Mouse (Mus musculus) neural tube, embryonic 10.5 days (tissue): ENCODE measurements around the gene Lonp2.

Source experiments
- DNase-seq: peaks from one replicate; pipeline ENCODE4 v3.0.0-alpha.2; 2017; ENCODE audit warnings: low spot score; ENCODE audit errors: extremely low spot score

Gene Lonp2

GRCm38 (mm10) chr8:86623911-86624731, at the start of gene Lonp2:
Gene Lonp2 (plus strand): TSS chr8:86624043.
- DNase-seq = peak; percentile 98

- no peak for DNase-seq
Observed at GRCm38 (mm10) chr8:86577547-86577946, 46.3 kb upstream of the Lonp2 start.

GRCm38 (mm10) chr8:86578076-86578475, 45.8 kb upstream of the Lonp2 start:
- no peak for DNase-seq

- no peak for DNase-seq
Observed at GRCm38 (mm10) chr8:86578693-86579092, 45.1 kb upstream of the Lonp2 start.

GRCm38 (mm10) chr8:86580458-86580857, 43.4 kb upstream of the Lonp2 start, which contains the start of gene Abcc12:
Gene Abcc12 (minus strand): TSS chr8:86580686.
- no peak for DNase-seq

- no peak for DNase-seq
Observed at GRCm38 (mm10) chr8:86581921-86582331, 41.9 kb upstream of the Lonp2 start.

GRCm38 (mm10) chr8:86585118-86585517, 38.7 kb upstream of the Lonp2 start:
- peak; percentile 82 for DNase-seq

- peak; percentile 69 for DNase-seq
Observed at GRCm38 (mm10) chr8:86585532-86585931, 38.3 kb upstream of the Lonp2 start.

- DNase-seq = no peak
Observed at GRCm38 (mm10) chr8:86586058-86586457, 37.8 kb upstream of the Lonp2 start.

GRCm38 (mm10) chr8:86586642-86587041, 37.2 kb upstream of the Lonp2 start:
- DNase-seq = no peak

- no peak for DNase-seq
Observed at GRCm38 (mm10) chr8:86588338-86588737, 35.5 kb upstream of the Lonp2 start.

- no peak for DNase-seq
Observed at GRCm38 (mm10) chr8:86593099-86593498, 30.7 kb upstream of the Lonp2 start.

GRCm38 (mm10) chr8:86594159-86594796, 29.6 kb upstream of the Lonp2 start:
- no peak for DNase-seq

- no peak for DNase-seq
Observed at GRCm38 (mm10) chr8:86595671-86596070, 28.2 kb upstream of the Lonp2 start.

- no peak for DNase-seq
Observed at GRCm38 (mm10) chr8:86597681-86598080, 26.2 kb upstream of the Lonp2 start.

- no peak for DNase-seq
Observed at GRCm38 (mm10) chr8:86599299-86599698, 24.5 kb upstream of the Lonp2 start.

GRCm38 (mm10) chr8:86600311-86600710, 23.5 kb upstream of the Lonp2 start:
- DNase-seq = no peak

GRCm38 (mm10) chr8:86603174-86603573, 20.7 kb upstream of the Lonp2 start:
- DNase-seq = no peak

GRCm38 (mm10) chr8:86604676-86605075, 19.2 kb upstream of the Lonp2 start:
- no peak for DNase-seq

GRCm38 (mm10) chr8:86613798-86614197, 10.0 kb upstream of the Lonp2 start:
- DNase-seq = no peak

- DNase-seq = no peak
Observed at GRCm38 (mm10) chr8:86615095-86615769, 8.6 kb upstream of the Lonp2 start.

- no peak for DNase-seq
Observed at GRCm38 (mm10) chr8:86617759-86618387, 6.0 kb upstream of the Lonp2 start.
